1 mouse cellular context compared by ENCODE assay signal in genomic region chr16:21946761-21947715, GRCm38 (mm10).
A peak's percentile ranks its signal among the peaks of the same experiment; 100 is the strongest.
TF ChIP-seq lines count a peak whose summit lies in the region.

TSS of gene Tmem41a (minus strand) at chr16:21947552.

TF ChIP-seq in MEL, 35 proteins besides CTCF, POLR2A, EP300 and RAD21 (continued from another document):
- TF ChIP-seq MAX (IDR thresholded peaks at IDR 0.05; ENCODE audit: low read length) (peak; percentile 63), MEF2A (IDR thresholded peaks at IDR 0.05; ENCODE audit: extremely low read depth, insufficient replicate concordance, low read depth, low read length, poor library complexity, severe bottlenecking) (no peak), SIN3A (IDR thresholded peaks at IDR 0.05; ENCODE audit: low read length) (no peak; the same call in none of the 2 replicates), MYC (IDR thresholded peaks at IDR 0.05; ENCODE audit: low read depth, low read length) (peak; percentile 50; the same call in 1 of the 2 replicates)
